Mouse (Mus musculus) heart, postnatal 0 days (tissue): ENCODE measurements around the gene Lpar3. TPM values are rescaled to one million over a fixed set of nuclear protein-coding genes. Genes with fewer than 3 reads are reported as not detected.
A peak's percentile ranks its signal among the peaks of the same experiment; 100 is the strongest.

Experiments
- ATAC-seq: fragments of 200-750 bp; cut with Nextera tagmentation; 2 replicates; pipeline ENCODE4 v1.8.0; 2017; ENCODE audit warnings: low read depth, moderate number of reproducible peaks, moderate library complexity; ENCODE audit not compliant: insufficient read depth
- DNase-seq: peaks from one replicate; pipeline ENCODE4 v3.0.0-alpha.2; 2016; ENCODE audit warnings: low spot score
- H3K27ac ChIP-seq: fragments of 300-500 bp; sonication (generic); 2 replicates; pipeline ENCODE4 v1.5.1; 2014; ENCODE audit warnings: low read depth, mild to moderate bottlenecking
- H3K27me3 ChIP-seq: fragments of 300-500 bp; sonication (generic); 2 replicates; pipeline ENCODE4 v1.6.1; 2014; ENCODE audit warnings: low read length, mixed read lengths; ENCODE audit not compliant: control insufficient read depth, insufficient read depth
- H3K36me3 ChIP-seq: fragments of 300-500 bp; sonication (generic); replicated peaks from 2 replicates; pipeline ENCODE4 v1.6.1; 2014; ENCODE audit warnings: low read length, mixed read lengths; ENCODE audit not compliant: control insufficient read depth, insufficient read depth
- H3K4me1 ChIP-seq: fragments of 300-500 bp; sonication (generic); 2 replicates; pipeline ENCODE4 v1.6.1; 2014; ENCODE audit warnings: antibody characterized with exemption; ENCODE audit not compliant: control insufficient read depth, insufficient read depth
- H3K4me2 ChIP-seq: fragments of 300-500 bp; sonication (generic); 2 replicates; pipeline ENCODE4 v1.6.1; 2014; ENCODE audit warnings: low read depth, mild to moderate bottlenecking, low read length, moderate library complexity
- H3K4me3 ChIP-seq: fragments of 300-500 bp; sonication (generic); 2 replicates; pipeline ENCODE4 v1.5.1; 2014; ENCODE audit warnings: low read depth, low read length
- H3K9ac ChIP-seq: fragments of 300-500 bp; sonication (generic); replicated peaks from 2 replicates; pipeline ENCODE4 v1.6.1; 2014; ENCODE audit warnings: low read depth, low read length, mixed read lengths
- H3K9me3 ChIP-seq: fragments of 300-500 bp; sonication (generic); replicated peaks from 2 replicates; pipeline ENCODE4 v1.6.1; 2016; ENCODE audit warnings: low read length; ENCODE audit not compliant: control insufficient read depth
- CTCF ChIP-seq: IDR thresholded peaks from 2 replicates; pipeline ENCODE4 v1.5.1; 2016; ENCODE audit warnings: antibody characterized with exemption, control low read depth, low read depth
- EP300 ChIP-seq: IDR thresholded peaks from 2 replicates; pipeline ENCODE4 v1.6.1; 2016; ENCODE audit warnings: antibody characterized with exemption, low read depth
- WGBS: fragments of 180-500 bp; shearing (Covaris S2); extraction: QIAGEN DNeasy Blood & Tissue Kit; methylation state at CpG from one replicate; pipeline ENCODE4 v1.1.7; 2014; 5-methylcytosine and 5-hydroxymethylcytosine counted together
- polyA plus RNA-seq: library from polyadenylated mRNA; unstranded; fragments of >200 nt; fragmentation: Nextera tagmentation; extraction: Ambion mirVana; gene quantifications from 2 replicates; pipeline ENCODE4 v1.2.1, GENCODE M21; 2015
- total RNA-seq: library from RNA; depleted of rRNA; stranded (reverse); fragments of >200 nt; gene quantifications from 2 replicates; pipeline ENCODE4 v1.2.3, GENCODE M21; 2014; ENCODE audit warnings: low replicate concordance

The Lpar3 gene
- total and polyA plus RNA-seq, 2 experiments from 2014 or later, result 34.4 to 38.9 TPM

DNA sequence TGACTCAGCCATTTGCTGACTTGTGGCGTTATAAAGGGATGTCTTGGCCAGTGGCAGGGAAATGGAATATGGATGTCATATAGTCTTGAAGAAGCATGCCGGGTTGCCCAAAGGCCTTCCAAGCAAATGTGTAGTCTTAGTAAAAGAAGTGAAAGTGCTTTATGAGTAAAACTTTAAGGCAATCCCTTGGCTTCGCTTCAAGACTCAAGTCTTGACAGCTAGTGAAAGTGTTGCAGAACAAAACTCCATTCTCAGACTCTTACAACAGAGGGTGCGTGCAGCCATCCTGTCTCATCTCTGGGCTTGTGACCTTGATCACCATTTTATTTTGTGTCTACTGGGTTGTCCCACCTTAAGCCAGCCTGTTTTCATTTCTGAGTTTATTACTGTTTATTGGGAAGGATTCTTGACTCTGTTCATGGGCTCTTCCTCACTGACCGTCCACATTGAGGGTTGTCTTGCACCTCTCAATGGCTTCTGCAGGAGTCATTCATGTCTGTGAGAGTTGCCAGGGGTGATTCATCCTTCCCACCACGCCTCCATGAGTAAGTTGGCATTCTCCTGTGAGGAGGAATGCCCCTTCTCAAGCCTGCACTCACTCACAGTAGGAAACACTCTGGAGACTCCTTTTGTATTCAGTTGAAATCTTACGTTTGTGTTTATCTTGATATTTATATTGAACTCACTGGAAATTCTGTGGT is 4.4 kb downstream of the Lpar3 start:
- no peaks in the 10 kb centered on the region for H3K9me3 ChIP-seq
- no peak overlapping the region for H3K4me3 ChIP-seq
- ATAC-seq, result no peak
- no peaks in the 10 kb centered on the region for H3K36me3 ChIP-seq
- H3K27ac ChIP-seq, result no peak overlapping the region
- DNase-seq, result no peak
- H3K4me2 ChIP-seq, result no peak overlapping the region
- H3K4me1 ChIP-seq, result peaks cover 18% of the 10 kb centered on the region
- H3K27me3 ChIP-seq, result 0 out of 2 replicates have a peak, but pooled peaks cover 4% of the 10 kb centered on the region
- H3K9ac ChIP-seq, result no peak overlapping the region
- TF ChIP-seq EP300 (no peak), CTCF (no peak)
- 70% methylated on average over 7 of the region's 7 CpGs for whole genome bisulfite sequencing

DNA sequence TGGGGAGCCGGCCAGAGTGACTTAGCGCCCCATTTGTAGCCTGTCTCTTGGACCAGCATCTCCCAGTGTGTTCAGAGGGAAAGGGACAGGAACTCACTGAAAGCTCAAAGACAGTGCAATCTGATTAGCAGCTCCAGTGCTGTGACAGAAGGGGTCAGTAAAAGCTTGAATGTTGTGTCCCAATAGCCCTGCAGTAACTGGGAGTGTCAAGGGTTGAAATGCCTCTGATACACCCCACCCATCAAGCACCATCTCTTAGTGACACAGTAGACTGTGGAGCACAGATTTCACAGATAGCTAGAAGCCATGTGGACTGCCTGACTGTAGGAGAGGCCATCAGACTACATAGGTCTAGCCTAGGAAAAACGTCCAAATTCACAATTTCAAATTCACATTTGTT is 6.7 kb downstream of the Lpar3 start:
- WGBS, result 56% methylated on average over 3 of the region's 3 CpGs
- H3K27me3 ChIP-seq, result no peaks in the 10 kb centered on the region
- peaks cover 19% of the 10 kb centered on the region for H3K4me1 ChIP-seq
- no peak overlapping the region for H3K4me3 ChIP-seq
- DNase-seq (no peak), ATAC-seq (peak; percentile 36; the same call in 1 of the 2 replicates)
- no peak overlapping the region for H3K4me2 ChIP-seq
- H3K9me3 ChIP-seq, result no peaks in the 10 kb centered on the region
- H3K36me3 ChIP-seq, result no peaks in the 10 kb centered on the region
- H3K27ac ChIP-seq, result no peak overlapping the region
- H3K9ac ChIP-seq, result no peak overlapping the region
- TF ChIP-seq CTCF (no peak), EP300 (no peak)

DNA sequence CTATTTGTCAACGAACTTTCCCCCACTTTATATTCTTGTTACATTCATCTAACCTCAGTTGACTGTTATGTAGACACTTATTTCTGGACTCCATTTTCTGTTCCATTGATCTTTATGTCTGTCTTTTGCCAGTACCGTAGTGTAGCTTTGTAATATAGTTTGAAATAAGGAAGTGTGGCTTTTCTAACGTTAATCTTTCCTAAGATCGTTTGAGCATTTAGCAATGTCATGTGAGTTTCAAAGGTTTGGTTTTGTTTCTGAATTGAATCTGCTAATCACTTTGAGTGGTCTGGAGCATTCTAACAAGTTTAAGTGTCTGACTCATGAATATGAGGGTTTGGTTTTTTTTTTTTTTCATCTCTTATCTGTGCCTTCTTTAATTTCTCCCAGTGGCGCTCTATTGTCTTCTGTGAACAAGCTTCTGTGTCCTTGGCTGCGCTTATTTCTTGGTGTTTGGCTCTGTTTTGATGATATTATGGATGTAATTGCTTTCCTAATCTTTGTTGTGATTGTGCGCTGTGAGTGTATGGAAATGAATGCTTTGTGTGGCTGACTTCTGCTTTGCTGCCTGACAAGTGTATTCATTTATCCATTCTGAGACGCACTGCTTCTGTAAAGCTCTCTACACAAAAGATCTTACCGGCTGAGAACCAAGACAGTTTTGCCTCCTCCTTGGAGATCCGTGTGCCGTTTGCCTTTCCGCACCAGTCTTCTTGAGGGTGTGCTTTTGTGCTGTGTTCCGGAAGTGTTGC is 8.0 kb downstream of the Lpar3 start:
- Histone ChIP-seq H3K9me3 (no peaks in the 10 kb centered on the region), H3K27ac (no peak overlapping the region), H3K4me1 (peaks cover 25% of the 10 kb centered on the region), H3K27me3 (no peaks in the 10 kb centered on the region), H3K36me3 (no peaks in the 10 kb centered on the region), H3K4me3 (no peak overlapping the region), H3K4me2 (no peak overlapping the region), H3K9ac (no peak overlapping the region)
- no peak for TF ChIP-seq CTCF
- TF ChIP-seq EP300, result no peak
- 76% methylated on average over 13 of the region's 13 CpGs for WGBS
- DNase-seq (no peak), ATAC-seq (no peak)

DNA sequence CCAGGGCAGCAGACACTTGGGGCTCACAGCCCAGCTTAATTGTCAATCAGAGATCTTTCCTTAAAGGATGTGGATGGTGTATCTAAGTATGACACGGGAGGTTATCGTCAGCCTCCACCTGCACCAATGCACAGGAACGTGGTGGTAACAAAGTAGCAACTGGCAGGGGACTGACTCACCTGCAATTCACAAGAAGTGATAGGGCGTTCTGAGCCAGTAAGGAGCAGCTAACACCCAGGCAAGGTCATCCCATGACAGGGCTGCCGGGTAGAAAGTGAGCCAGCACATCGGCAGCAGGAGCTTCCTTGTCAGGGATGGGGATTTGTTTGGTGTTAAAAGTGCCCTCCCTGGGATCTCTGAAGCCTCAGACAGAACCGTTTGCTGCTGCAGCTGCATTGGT is 11.9 kb downstream of the Lpar3 start:
- no peak overlapping the region for H3K9ac ChIP-seq
- H3K4me3 ChIP-seq, result no peak overlapping the region
- no peaks in the 10 kb centered on the region for H3K36me3 ChIP-seq
- H3K4me1 ChIP-seq, result peaks cover 14% of the 10 kb centered on the region
- peak overlapping the region; percentile 4; the same call in 1 of the 2 replicates for H3K4me2 ChIP-seq
- no peaks in the 10 kb centered on the region for H3K27me3 ChIP-seq
- TF ChIP-seq CTCF, result no peak
- TF ChIP-seq EP300, result no peak
- H3K9me3 ChIP-seq, result no peaks in the 10 kb centered on the region
- ATAC-seq (no peak), DNase-seq (no peak)
- no peak overlapping the region for H3K27ac ChIP-seq
- WGBS, result 36% methylated on average over 7 of the region's 7 CpGs

DNA sequence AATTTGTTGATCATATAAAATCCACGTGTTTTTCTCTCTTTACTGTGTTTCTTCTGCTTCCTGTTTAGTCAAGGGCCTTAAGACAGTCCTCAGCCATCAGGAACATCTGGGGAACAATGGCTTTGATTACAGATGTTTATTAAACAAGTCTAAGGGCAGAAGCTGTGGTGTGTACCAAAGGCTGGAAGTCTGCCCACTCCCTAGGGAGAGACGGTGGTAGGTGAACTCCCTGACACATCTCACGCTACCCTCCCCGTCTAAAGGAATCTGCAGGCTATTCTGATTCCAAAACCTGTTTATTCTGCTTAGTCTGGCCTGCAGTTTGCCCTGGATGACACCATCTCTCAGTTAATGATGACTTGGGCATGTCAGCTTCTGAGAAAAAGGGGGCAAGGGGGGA is 13.0 kb downstream of the Lpar3 start:
- Histone ChIP-seq H3K27me3 (no peaks in the 10 kb centered on the region), H3K4me1 (peaks cover 14% of the 10 kb centered on the region), H3K9ac (no peak overlapping the region), H3K27ac (no peak overlapping the region), H3K4me2 (no peak overlapping the region), H3K9me3 (no peaks in the 10 kb centered on the region), H3K4me3 (no peak overlapping the region), H3K36me3 (no peaks in the 10 kb centered on the region)
- TF ChIP-seq CTCF (no peak), EP300 (no peak)
- DNase-seq (no peak), ATAC-seq (no peak)
- WGBS, result 34% methylated on average over 4 of the region's 4 CpGs
